Mouse (Mus musculus) CD4-positive, CD25-positive, alpha-beta regulatory T cell, adult 4 months (primary cell): ENCODE measurements around the gene Rasgef1b. TPM values are rescaled to one million over a fixed set of nuclear protein-coding genes. Genes with fewer than 3 reads are reported as not detected.

Experiments used
- ATAC-seq: one replicate; pipeline ENCODE4 v1.8.0; 2017
- polyA plus RNA-seq, 2 experiments: library from polyadenylated mRNA; unstranded; fragments of 100-300 nt; shearing (Covaris generic); gene quantifications; one replicate each; pipeline ENCODE4 v1.2.1; 2017

Rasgef1b gene
- polyA plus RNA-seq, 2 experiments from 2014 or later: 1.5 to 4.1 TPM

GRCm38 (mm10) chr5:99440109-99440508 lies 288.8 kb downstream of the Rasgef1b start:
- no peak for ATAC-seq

GRCm38 (mm10) chr5:99438526-99438925 lies 290.3 kb downstream of the Rasgef1b start:
- ATAC-seq: no peak

- ATAC-seq: no peak
These were observed 294.6 kb downstream of the Rasgef1b start for GRCm38 (mm10) chr5:99434226-99434625.

- ATAC-seq: no peak
These were observed 296.4 kb downstream of the Rasgef1b start for GRCm38 (mm10) chr5:99432471-99432870.

GRCm38 (mm10) chr5:99429273-99429672 lies 299.6 kb downstream of the Rasgef1b start:
- no peak for ATAC-seq

GRCm38 (mm10) chr5:99428648-99429047 lies 300.2 kb downstream of the Rasgef1b start:
- ATAC-seq: no peak

GRCm38 (mm10) chr5:99423271-99423670 lies 305.6 kb downstream of the Rasgef1b start:
- ATAC-seq: no peak

GRCm38 (mm10) chr5:99422856-99423255 lies 306.0 kb downstream of the Rasgef1b start:
- ATAC-seq: no peak

GRCm38 (mm10) chr5:99422092-99422491 lies 306.8 kb downstream of the Rasgef1b start:
- no peak for ATAC-seq

GRCm38 (mm10) chr5:99419872-99420271 lies 309.0 kb downstream of the Rasgef1b start:
- ATAC-seq: no peak

GRCm38 (mm10) chr5:99416902-99417301 lies 312.0 kb downstream of the Rasgef1b start:
- ATAC-seq: no peak

- ATAC-seq: no peak
These were observed 313.2 kb downstream of the Rasgef1b start for GRCm38 (mm10) chr5:99415676-99416075.

- no peak for ATAC-seq
These were observed 313.8 kb downstream of the Rasgef1b start for GRCm38 (mm10) chr5:99415049-99415448.

- ATAC-seq: no peak
These were observed 314.6 kb downstream of the Rasgef1b start for GRCm38 (mm10) chr5:99414293-99414692.

GRCm38 (mm10) chr5:99413851-99414250 lies 315.0 kb downstream of the Rasgef1b start:
- no peak for ATAC-seq

- no peak for ATAC-seq
These were observed 315.5 kb downstream of the Rasgef1b start for GRCm38 (mm10) chr5:99413391-99413790.

- ATAC-seq: no peak
These were observed 324.3 kb downstream of the Rasgef1b start for GRCm38 (mm10) chr5:99404403-99405170.

GRCm38 (mm10) chr5:99403325-99403724 lies 325.5 kb downstream of the Rasgef1b start:
- ATAC-seq: no peak

GRCm38 (mm10) chr5:99402784-99403183 lies 326.1 kb downstream of the Rasgef1b start:
- no peak for ATAC-seq

- no peak for ATAC-seq
These were observed 326.6 kb downstream of the Rasgef1b start for GRCm38 (mm10) chr5:99402297-99402696.

GRCm38 (mm10) chr5:99399855-99400626 lies 328.8 kb downstream of the Rasgef1b start:
- no peak for ATAC-seq

- no peak for ATAC-seq
These were observed 330.3 kb downstream of the Rasgef1b start for GRCm38 (mm10) chr5:99398472-99399070.

GRCm38 (mm10) chr5:99394578-99394977 lies 334.3 kb downstream of the Rasgef1b start:
- ATAC-seq: no peak
